Mouse (Mus musculus) heart, postnatal 36 days (tissue): ENCODE measurements around the gene Fam213b. TPM values are rescaled to one million over a fixed set of nuclear protein-coding genes. Genes with fewer than 3 reads are reported as not detected.
A peak's percentile ranks its signal among the peaks of the same experiment; 100 is the strongest.

Source experiments
- DNase-seq, 2 experiments: peaks; one replicate each; pipeline ENCODE4 v3.0.0; 2021 to 2022
- intact Hi-C: fragments of 180-260 bp; cut with DNase I; formaldehyde crosslinking; loops from one replicate; pipeline ENCODE4 v1.15.1; 2025
- total RNA-seq, 2 experiments: library from RNA; stranded (reverse); gene quantifications; 2 replicates each; pipeline ENCODE4 v1.2.3; 2021

Fam213b gene
- total RNA-seq, 2 experiments from 2014 or later: 80.9 to 83.5 TPM

DNA sequence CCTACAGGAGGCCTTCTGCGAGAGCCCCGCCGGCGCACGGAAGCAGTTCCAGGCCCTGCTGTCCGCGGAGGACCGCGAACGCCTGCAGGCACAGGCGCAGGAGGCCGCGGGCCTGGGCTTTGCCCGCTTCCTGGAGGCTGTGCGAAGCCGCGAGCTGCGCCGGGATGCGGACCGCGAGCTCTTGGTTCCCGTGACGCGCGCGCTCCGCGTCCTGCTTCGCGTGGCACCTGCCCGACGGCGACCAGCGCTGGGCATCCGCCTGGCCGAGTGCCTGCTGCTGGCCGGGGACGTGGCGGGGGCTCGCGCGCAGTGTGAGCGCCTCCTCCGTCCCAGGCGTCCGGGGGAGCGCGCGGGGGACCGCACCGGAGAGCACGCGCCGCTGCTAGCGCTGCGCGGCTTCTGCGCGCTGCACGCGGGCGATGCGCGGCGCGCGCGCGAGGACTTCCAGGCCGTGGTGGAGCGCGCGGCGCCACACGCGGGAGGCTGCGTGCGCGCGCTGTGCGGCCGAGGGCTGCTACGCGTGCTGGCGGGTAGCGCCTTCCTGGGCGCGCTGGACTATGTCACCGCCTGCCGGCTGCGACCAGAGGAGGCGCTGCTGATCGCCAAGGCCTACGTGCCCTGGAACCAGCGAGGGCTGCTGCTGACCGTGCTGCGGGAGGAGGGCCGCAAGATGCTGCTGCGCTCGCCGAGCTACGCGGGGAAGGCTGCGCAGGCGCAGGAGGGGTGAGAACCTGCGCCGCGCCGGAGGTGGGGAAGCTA lies 43.0 kb downstream of the Fam213b start:
- DNase-seq: peak; percentile 66 to 71
- intact Hi-C loops: no loop called here

DNA sequence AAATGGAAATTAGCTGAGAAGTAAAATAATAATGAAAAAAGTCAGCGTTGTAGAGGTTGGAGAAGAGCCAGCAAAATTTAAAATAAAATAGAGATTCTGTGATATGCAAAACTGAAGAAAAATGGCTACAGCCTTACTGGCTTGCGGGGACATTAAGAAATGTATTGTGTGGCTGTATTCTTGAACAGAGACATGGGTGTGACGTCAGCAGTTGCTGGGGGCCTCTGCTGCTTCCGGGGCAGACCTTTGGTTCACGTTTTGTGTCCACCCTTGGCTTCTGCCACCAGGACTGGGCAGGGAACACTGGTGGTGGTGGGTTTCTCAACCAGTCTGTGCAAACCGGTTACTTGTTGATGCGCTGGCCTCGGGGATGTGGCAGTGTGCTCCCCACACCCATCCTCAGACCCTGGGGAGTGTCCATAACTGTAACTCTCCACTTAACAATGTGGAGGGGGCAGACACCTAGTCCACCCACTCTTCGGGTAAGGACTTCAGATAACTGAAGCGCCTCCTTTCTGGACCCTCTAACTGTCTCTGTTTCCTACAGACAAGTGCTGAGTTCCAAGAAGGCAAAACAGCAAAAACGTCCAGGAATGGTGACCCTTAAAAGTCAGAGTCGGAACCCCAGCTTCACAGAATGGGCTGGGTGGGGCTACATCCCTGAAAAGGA lies 44.1 kb downstream of the Fam213b start:
- DNase-seq: no peak
- intact Hi-C loops: no loop called here

DNA sequence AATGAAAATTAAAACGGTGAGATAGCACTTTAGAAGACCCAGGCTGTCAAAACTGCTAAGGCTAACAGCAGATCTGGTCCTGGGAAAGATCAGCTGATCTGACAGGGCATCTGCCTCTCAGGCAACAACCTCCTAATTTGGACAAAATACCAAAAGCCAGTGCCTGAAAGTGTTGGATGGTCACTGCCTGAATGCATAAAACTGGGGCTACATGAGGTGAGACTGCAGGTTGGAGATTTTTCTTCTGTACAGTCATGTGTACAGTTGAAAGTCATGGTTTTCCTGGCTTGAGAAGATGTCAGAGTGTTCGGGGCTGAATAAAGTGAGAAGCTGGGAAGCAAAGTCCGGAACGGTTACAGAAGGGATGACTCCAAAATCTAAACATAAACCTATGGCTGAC lies 45.1 kb downstream of the Fam213b start:
- DNase-seq: no peak
- intact Hi-C loops: no loop called here

DNA sequence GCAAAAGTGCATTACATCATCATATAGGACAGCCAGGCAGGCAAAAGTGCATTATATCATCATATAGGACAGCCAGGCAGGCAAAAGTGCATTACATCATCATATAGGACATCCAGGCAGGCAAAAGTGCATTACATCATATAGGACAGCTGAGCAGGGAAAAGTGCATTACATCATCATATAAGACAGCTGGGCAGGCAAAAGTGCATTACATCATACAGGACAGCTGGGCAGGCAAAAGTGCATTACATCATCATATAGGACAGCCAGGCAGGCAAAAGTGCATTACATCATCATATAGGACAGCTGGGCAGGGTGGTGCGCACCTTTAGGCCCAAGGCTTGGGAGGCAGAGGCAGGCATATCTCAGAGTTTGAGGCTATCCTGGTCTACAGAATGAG lies 46.2 kb downstream of the Fam213b start:
- intact Hi-C loops: no loop called here
- no peak for DNase-seq

Other genes starting within 250 kb of the Fam213b start
- gene Actrt2, start 231.3 kb downstream of the Fam213b start, total RNA-seq: not detected
- under 1 TPM in 1 of 2 experiments, not detected in 1; 0.14 TPM for gene Ttc34, start 61.7 kb downstream of the Fam213b start, total RNA-seq
- gene Mmel1, start 29.6 kb downstream of the Fam213b start, total RNA-seq: under 1 TPM; 0.22 to 0.33 TPM
- 1 to 10 TPM; 5.1 to 6.0 TPM for gene Tnfrsf14, start 29.4 kb upstream of the Fam213b start, total RNA-seq
- gene Hes5, start 61.8 kb upstream of the Fam213b start, total RNA-seq: not detected
- gene Pank4, start 65.0 kb upstream of the Fam213b start, total RNA-seq: 10 to 100 TPM; 40.9 to 42.8 TPM
- gene Plch2, start 157.6 kb upstream of the Fam213b start, total RNA-seq: not detected
- gene Pex10, start 167.9 kb upstream of the Fam213b start, total RNA-seq: 10 to 100 TPM; 19.4 to 23.1 TPM
- gene Rer1, start 187.2 kb upstream of the Fam213b start, total RNA-seq: 10 to 100 TPM; 67.0 to 72.9 TPM
- 1 to 10 TPM in 1 of 2 experiments, under 1 TPM in 1; 0.89 to 1.7 TPM for gene Morn1, start 187.4 kb upstream of the Fam213b start, total RNA-seq